Mouse (Mus musculus): ENCODE measurements at regions not wholly inside any gene's neighbourhood (a gene's known extent, or its start where the extent isn't known, plus 50 kb on each side); places are given as distances from the start of the nearest gene placed in this dataset.

- no peak for TF ChIP-seq CTCF (IDR thresholded peaks at IDR 0.05; ENCODE audit: borderline replicate concordance, control insufficient read depth, extremely low read depth, insufficient read depth, low read length, poor library complexity)
- no peak for TF ChIP-seq POLR2A (IDR thresholded peaks at IDR 0.05; ENCODE audit: control insufficient read depth, extremely low read depth, insufficient read depth, low read length, poor library complexity)
These were observed 249.8 kb downstream of the Dmrt2 start for GRCm38 (mm10) chr19:25922052-25922451.

Data from thymus, adult 2 months (tissue).